Mouse (Mus musculus): ENCODE data around the gene Ube2f. TPM values are rescaled to one million over a fixed set of nuclear protein-coding genes. Genes with fewer than 3 reads are reported as not detected.

Ube2f gene
- 61.0 and 63.6 TPM in 2 replicates for polyA plus RNA-seq (2012; rRNA removed)

DNA sequence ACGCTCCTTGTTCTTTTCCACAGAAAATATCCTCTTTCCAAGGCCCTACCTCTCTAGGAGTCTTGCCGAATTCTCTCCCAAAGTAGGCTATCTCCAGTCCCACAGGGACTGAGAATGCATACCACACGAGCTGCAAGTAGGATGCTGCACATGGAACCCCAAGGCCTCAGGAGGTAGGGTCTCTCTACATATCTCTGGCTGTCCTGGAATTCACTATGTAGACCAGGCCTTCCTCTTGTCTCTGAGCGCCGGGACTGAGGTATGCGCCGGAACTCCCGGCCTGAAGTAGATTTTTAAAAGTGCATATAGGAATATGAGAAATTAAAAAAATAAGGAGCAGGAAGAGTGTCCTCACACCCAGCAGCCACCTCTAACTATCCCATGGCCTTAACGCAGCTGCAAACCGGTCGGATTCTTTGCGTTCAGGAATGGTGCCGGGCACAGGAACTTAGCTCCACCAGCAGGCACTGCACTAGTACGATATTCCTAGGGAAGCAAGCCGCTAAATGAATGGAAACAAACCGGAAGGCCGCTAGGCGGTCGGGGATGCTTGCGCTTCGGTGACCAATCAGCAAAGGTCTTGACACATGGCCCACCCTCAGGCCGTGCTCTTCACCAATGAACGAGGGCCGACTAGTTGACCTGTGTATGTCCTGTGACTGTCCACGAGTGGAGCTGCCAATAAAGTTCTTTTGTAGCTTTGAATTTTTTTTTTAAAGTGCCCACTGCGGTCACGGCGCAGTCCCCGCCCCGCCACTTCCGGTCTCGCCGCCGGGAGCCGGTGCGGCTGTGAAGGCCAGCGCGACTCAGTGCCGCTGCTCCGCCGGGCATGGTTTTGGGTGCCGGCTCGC, at the start of gene Ube2f:
Gene Ube2f (plus strand): TSS at position 741 of the 851 bp plus-strand sequence.

DNA sequence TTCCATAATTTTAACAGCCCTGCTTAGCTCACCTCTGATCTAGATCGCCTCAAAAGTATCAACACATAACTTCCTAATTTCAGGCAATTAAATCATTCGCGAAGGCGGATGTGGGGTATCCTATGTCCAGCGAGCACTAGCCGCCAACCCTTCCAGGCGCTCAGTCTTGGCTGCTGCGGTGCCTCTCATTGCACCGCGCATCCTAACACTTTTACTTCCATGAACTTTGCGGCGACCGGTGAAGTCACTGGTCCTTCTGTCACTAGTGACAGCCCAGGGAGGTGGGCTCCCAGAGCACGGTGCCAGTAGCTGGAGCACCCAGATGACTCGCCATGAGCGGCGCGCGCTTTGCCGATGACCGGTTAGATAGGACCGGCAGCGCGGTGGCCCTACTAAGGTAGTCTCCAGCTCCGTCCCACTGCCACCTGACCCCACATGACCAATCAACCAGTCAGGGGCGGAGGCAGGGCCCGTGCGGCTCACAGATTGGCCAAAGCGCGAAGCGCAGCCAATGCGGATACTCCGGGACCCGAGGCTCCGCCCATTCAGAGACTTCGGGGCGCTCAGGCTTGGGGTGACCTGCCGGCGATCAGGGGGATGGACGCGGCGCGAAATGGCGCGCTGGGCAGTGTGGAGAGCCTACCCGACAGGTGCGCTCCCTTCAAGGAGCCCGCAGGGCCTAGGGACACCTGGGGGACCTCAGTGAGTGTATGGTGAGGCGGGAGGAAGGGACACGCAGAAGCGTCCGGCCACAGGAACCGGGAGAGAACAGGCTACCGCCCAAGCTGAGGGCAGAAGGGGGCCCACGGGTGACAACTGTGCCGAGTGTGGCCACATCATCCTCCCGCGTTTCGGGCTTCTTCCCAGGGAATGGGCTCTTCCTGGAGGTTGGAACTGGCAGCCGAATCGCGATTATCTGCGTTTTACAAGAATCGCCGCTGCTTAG, 48.0 kb downstream of the Ube2f start, which contains the start of gene Scly:
Gene Scly (plus strand): TSS at position 540 of the 946 bp plus-strand sequence.

DNA sequence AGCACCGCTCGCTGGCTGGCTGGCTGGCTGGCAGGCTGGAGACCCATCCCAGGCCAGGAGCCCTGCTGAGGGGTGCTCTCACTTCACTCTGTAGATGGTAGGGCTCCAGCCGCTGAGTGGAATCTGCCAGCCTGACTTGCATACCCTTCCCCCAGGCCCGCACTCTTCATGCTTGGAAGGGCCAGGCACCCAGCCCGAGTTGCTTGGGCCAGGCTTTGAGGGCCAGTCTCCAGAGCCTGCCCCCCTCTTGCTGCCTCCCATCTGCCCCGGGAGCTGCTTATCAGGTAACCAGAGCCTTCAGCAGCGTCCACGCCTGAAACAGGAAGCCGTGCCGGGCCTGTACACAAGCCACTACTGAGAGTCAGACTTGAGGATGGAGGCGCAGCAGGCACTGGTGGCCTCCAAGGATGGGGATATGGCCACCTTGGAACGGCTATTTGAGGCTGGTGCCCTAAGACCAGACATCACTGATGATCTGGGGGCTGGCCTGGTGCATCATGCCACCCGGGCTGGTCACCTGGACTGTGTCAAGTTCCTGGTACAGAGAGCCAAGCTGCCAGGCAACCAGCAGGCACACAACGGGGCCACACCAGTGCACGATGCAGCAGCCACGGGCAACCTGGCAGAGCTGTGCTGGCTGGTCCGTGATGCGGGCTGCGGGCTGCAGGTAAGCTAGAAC, 71.8 kb downstream of the Ube2f start, which contains the start of gene Espnl:
Gene Espnl (plus strand): TSS at position 316 of the 679 bp plus-strand sequence.

Other genes starting within 250 kb of the Ube2f start
- 0.19 and 0.23 TPM in 2 replicates for gene Rbm44, start 105.2 kb upstream of the Ube2f start, polyA plus RNA-seq (2012; rRNA removed)
- gene Ramp1, start 70.5 kb upstream of the Ube2f start, polyA plus RNA-seq (2012; rRNA removed) = 2.2 and 2.7 TPM in 2 replicates
- gene Scly, start 48.0 kb downstream of the Ube2f start, polyA plus RNA-seq (2012; rRNA removed) = 11.5 and 12.3 TPM in 2 replicates
- 0.09 and 0.10 TPM in 2 replicates for gene Espnl, start 71.8 kb downstream of the Ube2f start, polyA plus RNA-seq (2012; rRNA removed)
- gene Klhl30, start 100.7 kb downstream of the Ube2f start, polyA plus RNA-seq (2012; rRNA removed) = 0.12 and 0.85 TPM in 2 replicates
- gene Erfe, start 116.1 kb downstream of the Ube2f start, polyA plus RNA-seq (2012; rRNA removed) = 0.34 and 0.58 TPM in 2 replicates
- gene Ilkap, start 148.5 kb downstream of the Ube2f start, polyA plus RNA-seq (2012; rRNA removed) = 153 and 156 TPM in 2 replicates
- gene Hes6, start 163.7 kb downstream of the Ube2f start, polyA plus RNA-seq (2012; rRNA removed) = 148 and 184 TPM in 2 replicates
- gene Per2, start 209.0 kb downstream of the Ube2f start, polyA plus RNA-seq (2012; rRNA removed) = 8.1 and 8.2 TPM in 2 replicates
- 20.9 TPM in 2 replicates for gene Traf3ip1, start 244.3 kb downstream of the Ube2f start, polyA plus RNA-seq (2012; rRNA removed)